Mouse (Mus musculus): Measurements from ENCODE around the gene Plk3.
A peak's percentile ranks its signal among the peaks of the same experiment; 100 is the strongest.

The Plk3 gene

GRCm38 (mm10) chr4:117138295-117139216, 4.8 kb upstream of the Plk3 start:
- DNase-seq (ENCODE audit: extremely low spot score, low spot score) = no peak

GRCm38 (mm10) chr4:117136034-117136433, 2.3 kb upstream of the Plk3 start:
- DNase-seq (ENCODE audit: extremely low spot score, low spot score) = no peak

GRCm38 (mm10) chr4:117134601-117134995, 835 bp upstream of the Plk3 start:
- DNase-seq (ENCODE audit: extremely low spot score, low spot score) = no peak

- peak; percentile 73 for DNase-seq (ENCODE audit: extremely low spot score, low spot score)
Observed at GRCm38 (mm10) chr4:117133366-117133796, 382 bp downstream of the Plk3 start.

- no peak for DNase-seq (ENCODE audit: extremely low spot score, low spot score)
Observed at GRCm38 (mm10) chr4:117132794-117133143, 994 bp downstream of the Plk3 start.

GRCm38 (mm10) chr4:117131890-117132793, 1.6 kb downstream of the Plk3 start:
- peak; percentile 79 for DNase-seq (ENCODE audit: extremely low spot score, low spot score)

- DNase-seq (ENCODE audit: extremely low spot score, low spot score) = no peak
Observed at GRCm38 (mm10) chr4:117131198-117131597, 2.6 kb downstream of the Plk3 start.

- DNase-seq (ENCODE audit: extremely low spot score, low spot score) = no peak
Observed at GRCm38 (mm10) chr4:117130790-117131189, 3.0 kb downstream of the Plk3 start.

- no peak for DNase-seq (ENCODE audit: extremely low spot score, low spot score)
Observed at GRCm38 (mm10) chr4:117127991-117128686, 5.6 kb downstream of the Plk3 start.

- DNase-seq (ENCODE audit: extremely low spot score, low spot score) = no peak
Observed at GRCm38 (mm10) chr4:117126675-117127290, 7.0 kb downstream of the Plk3 start, which contains the start of gene Tctex1d4. Gene Tctex1d4, plus strand, starts transcription at chr4:117126794.

- DNase-seq (ENCODE audit: extremely low spot score, low spot score) = peak; percentile 44
Observed at GRCm38 (mm10) chr4:117125910-117126674, 7.7 kb downstream of the Plk3 start.

GRCm38 (mm10) chr4:117125348-117125909, 8.3 kb downstream of the Plk3 start, which contains the start of gene Btbd19:
Gene Btbd19, minus strand, starts transcription at chr4:117125725.
- peak; percentile 25 for DNase-seq (ENCODE audit: extremely low spot score, low spot score)

- DNase-seq (ENCODE audit: extremely low spot score, low spot score) = no peak
Observed at GRCm38 (mm10) chr4:117124518-117125347, 9.0 kb downstream of the Plk3 start.

- DNase-seq (ENCODE audit: extremely low spot score, low spot score) = no peak
Observed at GRCm38 (mm10) chr4:117124218-117124517, 9.6 kb downstream of the Plk3 start.

- DNase-seq (ENCODE audit: extremely low spot score, low spot score) = no peak
Observed at GRCm38 (mm10) chr4:117123546-117124217, 10.1 kb downstream of the Plk3 start.

- DNase-seq (ENCODE audit: extremely low spot score, low spot score) = no peak
Observed at GRCm38 (mm10) chr4:117122209-117122608, 11.6 kb downstream of the Plk3 start.

- peak; percentile 90 for DNase-seq (ENCODE audit: extremely low spot score, low spot score)
Observed at GRCm38 (mm10) chr4:117120445-117121414, 13.0 kb downstream of the Plk3 start.

Measured in neural tube, embryonic 10.5 days (tissue).